Mouse (Mus musculus) A20 (cell line): Measurements from ENCODE around the gene Snx21.

Source experiments
- DNase-seq: peaks from one replicate; pipeline ENCODE4 v3.0.0-alpha.2; 2011; ENCODE audit warnings: low read depth, low spot score

Gene Snx21

GRCm38 (mm10) chr2:164793772-164794171 is 8.1 kb downstream of the Snx21 start:
- peak; percentile 43 for DNase-seq

- DNase-seq: peak; percentile 83
Observed at GRCm38 (mm10) chr2:164794293-164794692, 8.7 kb downstream of the Snx21 start.

- DNase-seq: no peak
Observed at GRCm38 (mm10) chr2:164795868-164796267, 10.2 kb downstream of the Snx21 start.

- peak; percentile 56 for DNase-seq
Observed at GRCm38 (mm10) chr2:164798554-164798953, 12.9 kb downstream of the Snx21 start.

- DNase-seq: no peak
Observed at GRCm38 (mm10) chr2:164800252-164801004, 14.8 kb downstream of the Snx21 start.

GRCm38 (mm10) chr2:164803201-164803920 is 17.7 kb downstream of the Snx21 start:
- no peak for DNase-seq

- DNase-seq: peak; percentile 48
Observed at GRCm38 (mm10) chr2:164803921-164804313, 18.3 kb downstream of the Snx21 start.

- DNase-seq: peak; percentile 100
Observed at GRCm38 (mm10) chr2:164804533-164805331, 19.1 kb downstream of the Snx21 start, which contains the start of the genes Acot8 and Zswim3. Gene Acot8 (minus strand): TSS chr2:164804882. Gene Zswim3 (plus strand): TSS chr2:164805098.

GRCm38 (mm10) chr2:164805332-164805718 is 19.7 kb downstream of the Snx21 start:
- DNase-seq: no peak

GRCm38 (mm10) chr2:164806614-164807013 is 21.0 kb downstream of the Snx21 start:
- no peak for DNase-seq

- DNase-seq: no peak
Observed at GRCm38 (mm10) chr2:164813557-164813956, 27.9 kb downstream of the Snx21 start.

GRCm38 (mm10) chr2:164815348-164815747 is 29.7 kb downstream of the Snx21 start:
- DNase-seq: no peak

GRCm38 (mm10) chr2:164815821-164816220 is 30.2 kb downstream of the Snx21 start:
- DNase-seq: no peak

- DNase-seq: no peak
Observed at GRCm38 (mm10) chr2:164817206-164817605, 31.6 kb downstream of the Snx21 start.

GRCm38 (mm10) chr2:164817703-164818102 is 32.1 kb downstream of the Snx21 start:
- no peak for DNase-seq

- DNase-seq: no peak
Observed at GRCm38 (mm10) chr2:164821060-164821459, 35.4 kb downstream of the Snx21 start.

GRCm38 (mm10) chr2:164822636-164823165 is 37.1 kb downstream of the Snx21 start, which contains the start of gene Zswim1:
Gene Zswim1 (plus strand): TSS chr2:164822686.
- peak; percentile 96 for DNase-seq

- DNase-seq: no peak
Observed at GRCm38 (mm10) chr2:164823181-164823585, 37.6 kb downstream of the Snx21 start.

- DNase-seq: no peak
Observed at GRCm38 (mm10) chr2:164823969-164824368, 38.3 kb downstream of the Snx21 start.

- DNase-seq: no peak
Observed at GRCm38 (mm10) chr2:164825521-164825920, 39.9 kb downstream of the Snx21 start.

- DNase-seq: no peak
Observed at GRCm38 (mm10) chr2:164827146-164827850, 41.7 kb downstream of the Snx21 start.
